Mouse (Mus musculus) liver, embryonic 13.5 days (tissue): ENCODE data around the gene Azi2. TPM values are rescaled to one million over a fixed set of nuclear protein-coding genes. Genes with fewer than 3 reads are reported as not detected.

Experiments used
- ATAC-seq: fragments of 200-750 bp; cut with Nextera tagmentation; 2 replicates; pipeline ENCODE4 v1.8.0; 2017; ENCODE audit warnings: low read depth, mild to moderate bottlenecking, moderate number of reproducible peaks, moderate library complexity
- DNase-seq: peaks from one replicate; pipeline ENCODE4 v3.0.0; 2022
- H3K27ac ChIP-seq: fragments of 300-500 bp; sonication (generic); 2 replicates; pipeline ENCODE4 v1.5.1; 2015; ENCODE audit warnings: moderate library complexity, mild to moderate bottlenecking, inconsistent platforms
- H3K27me3 ChIP-seq: fragments of 300-500 bp; sonication (generic); 2 replicates; pipeline ENCODE4 v1.6.1; 2015; ENCODE audit warnings: mild to moderate bottlenecking, inconsistent platforms
- H3K36me3 ChIP-seq: fragments of 300-500 bp; sonication (generic); 2 replicates; pipeline ENCODE4 v1.6.1; 2015; ENCODE audit warnings: mild to moderate bottlenecking, inconsistent platforms
- H3K4me1 ChIP-seq: fragments of 300-500 bp; sonication (generic); replicated peaks from 2 replicates; pipeline ENCODE4 v1.6.1; 2015; ENCODE audit warnings: inconsistent platforms
- H3K4me2 ChIP-seq: fragments of 300-500 bp; sonication (generic); 2 replicates; pipeline ENCODE4 v1.6.1; 2015; ENCODE audit warnings: inconsistent platforms, mild to moderate bottlenecking, moderate library complexity
- H3K4me3 ChIP-seq: fragments of 300-500 bp; sonication (generic); replicated peaks from 2 replicates; pipeline ENCODE4 v1.5.1; 2015; ENCODE audit warnings: mild to moderate bottlenecking, inconsistent platforms
- H3K9ac ChIP-seq: fragments of 300-500 bp; sonication (generic); 2 replicates; pipeline ENCODE4 v1.6.1; 2015; ENCODE audit warnings: mild to moderate bottlenecking, inconsistent platforms
- H3K9me3 ChIP-seq: fragments of 300-500 bp; sonication (generic); replicated peaks from 2 replicates; pipeline ENCODE4 v1.6.1; 2016; ENCODE audit warnings: inconsistent platforms
- WGBS: fragments of 180-500 bp; shearing (Covaris S2); methylation state at CpG from one replicate; pipeline ENCODE4 v1.1.7; 2015; ENCODE audit not compliant: insufficient replicate concordance; 5-methylcytosine and 5-hydroxymethylcytosine counted together
- polyA plus RNA-seq: library from polyadenylated mRNA; unstranded; fragments of >200 nt; fragmentation: Nextera tagmentation; extraction: Ambion mirVana; gene quantifications from 2 replicates; pipeline ENCODE4 v1.2.1, GENCODE M21; 2015

Gene Azi2
- polyA plus RNA-seq, 1 experiment from 2014 or later, result 38.9 TPM

DNA sequence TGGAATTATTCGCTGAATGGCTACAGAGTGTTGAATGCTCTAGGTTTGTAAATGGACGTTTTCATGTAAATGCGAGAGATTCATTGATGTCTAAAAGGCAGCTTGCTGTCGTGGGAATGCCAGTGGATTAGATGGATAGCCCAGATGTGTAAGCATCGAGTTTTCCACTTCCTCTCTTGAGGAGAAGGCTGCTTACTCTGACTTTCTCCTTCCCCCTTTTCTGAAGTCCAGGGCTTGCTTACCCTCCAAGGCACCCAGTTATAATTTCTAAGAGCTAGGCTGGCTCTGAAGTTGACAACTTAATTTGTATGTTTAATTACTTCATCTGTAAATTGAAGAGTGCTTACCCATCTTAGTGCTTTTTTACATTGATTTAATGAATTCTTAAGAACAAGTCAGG, 1.3 kb downstream of the Azi2 start:
- Histone ChIP-seq H3K9me3 (no peaks in the 10 kb centered on the region), H3K9ac (peak overlapping the region; percentile 89), H3K27ac (peak overlapping the region; percentile 93), H3K27me3 (no peaks in the 10 kb centered on the region), H3K4me2 (peak overlapping the region; percentile 78), H3K4me1 (peaks cover 27% of the 10 kb centered on the region), H3K36me3 (0 out of 2 replicates have a peak, but pooled peaks cover 6% of the 10 kb centered on the region), H3K4me3 (peak overlapping the region; percentile 82)
- 19% methylated on average over 5 of the region's 5 CpGs for WGBS
- ATAC-seq, result no peak
- no peak for DNase-seq

DNA sequence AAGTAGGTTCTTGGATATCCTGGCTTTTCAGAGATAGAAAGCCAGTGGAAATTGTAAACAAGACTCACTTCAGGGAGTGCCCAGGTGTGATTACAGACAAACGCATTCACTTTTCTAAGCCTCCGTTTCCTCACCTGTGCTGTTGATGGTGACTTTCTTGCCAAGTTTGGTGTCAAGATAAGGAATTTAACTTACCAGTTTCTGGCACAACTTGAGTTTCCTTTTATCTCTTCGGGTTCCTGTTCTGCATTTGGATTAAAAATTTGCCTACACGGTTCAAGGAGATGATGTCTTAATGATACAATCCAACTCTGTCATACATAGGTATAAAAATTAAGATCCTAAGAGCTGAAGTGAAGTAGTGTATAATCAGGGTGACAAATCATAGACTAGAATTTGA, 2.4 kb downstream of the Azi2 start:
- DNase-seq (no peak), ATAC-seq (no peak)
- Histone ChIP-seq H3K9ac (no peak overlapping the region), H3K4me3 (no peak overlapping the region), H3K27me3 (no peaks in the 10 kb centered on the region), H3K27ac (no peak overlapping the region), H3K4me2 (peak overlapping the region; percentile 78), H3K4me1 (peaks cover 27% of the 10 kb centered on the region), H3K9me3 (no peaks in the 10 kb centered on the region), H3K36me3 (peaks cover 11% of the 10 kb centered on the region; the same call in 1 of the 2 replicates)
- 66% methylated on average over 4 of the region's 4 CpGs for WGBS

DNA sequence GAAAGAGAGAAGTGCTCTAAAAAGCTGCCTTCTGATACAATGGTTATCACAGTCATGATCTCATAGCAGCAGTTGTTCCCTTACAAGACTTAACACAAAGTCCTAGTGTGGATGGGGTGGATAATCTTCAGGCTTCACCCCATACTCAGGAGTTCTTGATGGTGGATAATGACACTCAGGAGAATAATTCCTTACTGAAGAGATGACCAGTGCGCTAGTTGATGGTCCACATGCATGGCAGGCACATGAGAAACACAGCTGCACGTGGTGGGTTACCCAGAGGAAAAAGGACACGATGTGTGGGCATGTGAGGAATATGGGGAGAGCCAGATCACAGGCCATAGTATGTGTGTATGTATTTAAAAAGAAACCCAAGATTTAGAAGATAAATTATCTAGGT, 3.3 kb downstream of the Azi2 start:
- 79% methylated on average over 3 of the region's 3 CpGs for WGBS
- DNase-seq, result no peak
- Histone ChIP-seq H3K4me2 (no peak overlapping the region), H3K9ac (no peak overlapping the region), H3K4me3 (no peak overlapping the region), H3K4me1 (peaks cover 27% of the 10 kb centered on the region), H3K27ac (no peak overlapping the region), H3K9me3 (no peaks in the 10 kb centered on the region), H3K36me3 (peaks cover 15% of the 10 kb centered on the region), H3K27me3 (no peaks in the 10 kb centered on the region)
- ATAC-seq, result no peak

- ATAC-seq, result no peak
- 74% methylated on average over 1 of the region's 1 CpGs for WGBS
Measured at GRCm38 (mm10) chr9:118045011-118045533, 4.8 kb downstream of the Azi2 start.

GRCm38 (mm10) chr9:118053286-118053685, 13.0 kb downstream of the Azi2 start:
- no peak overlapping the region for H3K4me2 ChIP-seq
- WGBS, result 43% methylated on average over 1 of the region's 1 CpGs
- H3K36me3 ChIP-seq, result peaks cover 46% of the 10 kb centered on the region
- H3K27ac ChIP-seq, result no peak overlapping the region
- ATAC-seq (no peak), DNase-seq (no peak)
- H3K4me1 ChIP-seq, result no peaks in the 10 kb centered on the region
- H3K9me3 ChIP-seq, result no peaks in the 10 kb centered on the region
- no peaks in the 10 kb centered on the region for H3K27me3 ChIP-seq
- no peak overlapping the region for H3K4me3 ChIP-seq
- H3K9ac ChIP-seq, result no peak overlapping the region

More at GRCm38 (mm10) chr9:118045011-118045533, 4.8 kb downstream of the Azi2 start:
- no peak for DNase-seq
- no peak overlapping the region for H3K4me3 ChIP-seq
- H3K9ac ChIP-seq, result no peak overlapping the region
- peaks cover 19% of the 10 kb centered on the region for H3K36me3 ChIP-seq
- peaks cover 25% of the 10 kb centered on the region for H3K4me1 ChIP-seq
- H3K9me3 ChIP-seq, result no peaks in the 10 kb centered on the region
- H3K27ac ChIP-seq, result no peak overlapping the region
- no peaks in the 10 kb centered on the region for H3K27me3 ChIP-seq
- no peak overlapping the region for H3K4me2 ChIP-seq

DNA sequence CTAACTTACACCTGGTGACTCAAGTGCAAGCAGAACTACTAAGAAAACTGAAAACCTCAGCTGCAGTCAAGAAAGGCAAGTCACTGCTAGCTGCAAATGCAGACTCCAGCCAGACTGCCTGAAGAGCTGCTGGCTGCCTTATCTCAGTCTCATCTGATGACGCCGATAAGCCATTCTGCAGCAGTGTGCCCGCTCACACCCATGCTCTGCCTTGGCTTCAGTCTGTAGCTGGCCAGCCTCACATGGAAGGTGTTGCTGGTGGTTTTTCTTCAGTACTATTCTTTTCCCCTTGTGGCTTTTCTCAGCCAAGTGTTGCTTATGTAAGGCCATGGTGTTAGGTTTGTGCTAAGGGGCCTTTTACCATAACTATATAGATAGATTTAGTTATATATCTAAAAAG, 18.8 kb downstream of the Azi2 start:
- Histone ChIP-seq H3K9me3 (no peaks in the 10 kb centered on the region), H3K27ac (no peak overlapping the region), H3K9ac (no peak overlapping the region), H3K27me3 (no peaks in the 10 kb centered on the region), H3K4me1 (no peaks in the 10 kb centered on the region), H3K4me3 (no peak overlapping the region), H3K36me3 (peaks cover 42% of the 10 kb centered on the region), H3K4me2 (no peak overlapping the region)
- ATAC-seq (no peak), DNase-seq (no peak)
- 74% methylated on average over 3 of the region's 3 CpGs for whole genome bisulfite sequencing

DNA sequence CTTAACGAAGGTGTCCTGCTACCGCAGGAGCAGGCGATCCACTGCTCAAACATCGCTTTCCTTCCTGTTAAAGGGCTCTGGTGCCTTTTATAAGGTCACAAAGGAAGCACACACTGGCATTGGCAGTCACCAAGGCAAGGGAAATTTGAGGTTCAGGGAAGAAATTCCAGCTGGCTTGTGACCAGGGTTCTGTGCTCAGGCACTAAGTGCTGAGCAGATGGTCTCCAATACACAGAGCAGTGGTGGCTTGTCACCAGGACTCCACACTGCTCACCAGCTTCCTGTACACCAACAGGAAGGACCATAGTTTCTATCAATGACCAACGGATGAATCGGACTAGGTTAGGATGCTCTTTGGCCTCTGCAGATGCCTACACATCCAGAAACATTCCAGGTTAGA, 30.1 kb downstream of the Azi2 start:
- peaks cover 29% of the 10 kb centered on the region for H3K4me1 ChIP-seq
- no peak overlapping the region for H3K4me3 ChIP-seq
- no peak overlapping the region for H3K9ac ChIP-seq
- DNase-seq (no peak), ATAC-seq (no peak)
- no peaks in the 10 kb centered on the region for H3K9me3 ChIP-seq
- H3K27me3 ChIP-seq, result no peaks in the 10 kb centered on the region
- peaks cover 27% of the 10 kb centered on the region for H3K36me3 ChIP-seq
- no peak overlapping the region for H3K4me2 ChIP-seq
- WGBS, result 89% methylated on average over 6 of the region's 6 CpGs
- H3K27ac ChIP-seq, result no peak overlapping the region

GRCm38 (mm10) chr9:118071337-118071736, 31.0 kb downstream of the Azi2 start:
- 0 out of 2 replicates have a peak overlapping the region, but pooled peaks have one; percentile 53 for H3K4me2 ChIP-seq
- no peaks in the 10 kb centered on the region for H3K27me3 ChIP-seq
- H3K4me1 ChIP-seq, result peaks cover 29% of the 10 kb centered on the region
- no peak overlapping the region for H3K4me3 ChIP-seq
- WGBS, result 53% methylated on average over 3 of the region's 3 CpGs
- H3K9me3 ChIP-seq, result no peaks in the 10 kb centered on the region
- H3K36me3 ChIP-seq, result peaks cover 24% of the 10 kb centered on the region
- no peak overlapping the region for H3K27ac ChIP-seq
- no peak for ATAC-seq
- no peak for DNase-seq
- no peak overlapping the region for H3K9ac ChIP-seq

DNA sequence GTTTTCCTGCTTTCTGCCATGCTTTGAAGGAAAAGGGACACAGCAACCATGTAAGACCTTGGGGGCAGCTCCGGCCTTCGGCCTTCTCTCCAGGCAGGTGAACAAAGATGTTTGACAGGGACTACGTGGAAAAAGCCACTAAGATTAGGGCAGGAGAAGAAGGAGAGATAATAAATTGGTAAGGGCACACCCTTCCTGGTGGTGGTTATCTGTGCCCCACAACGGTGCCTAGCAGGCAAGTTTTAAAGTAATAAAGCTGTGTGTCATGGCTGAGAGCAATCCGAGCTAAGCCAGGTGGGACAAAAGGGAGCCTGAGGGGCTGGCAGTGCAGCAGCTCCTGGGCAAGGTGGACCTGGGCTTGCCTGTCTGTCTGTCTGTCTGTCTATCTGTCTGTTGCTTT, 31.8 kb downstream of the Azi2 start:
- Histone ChIP-seq H3K36me3 (peaks cover 24% of the 10 kb centered on the region), H3K4me2 (peak overlapping the region; percentile 53), H3K27ac (no peak overlapping the region; the same call in 1 of the 2 replicates), H3K9me3 (no peaks in the 10 kb centered on the region), H3K27me3 (no peaks in the 10 kb centered on the region), H3K4me3 (no peak overlapping the region), H3K9ac (peak overlapping the region; percentile 26; the same call in 1 of the 2 replicates), H3K4me1 (peaks cover 29% of the 10 kb centered on the region)
- 20% methylated on average over 5 of the region's 5 CpGs for WGBS
- peak; percentile 98 for ATAC-seq
- peak; percentile 57 for DNase-seq

GRCm38 (mm10) chr9:118073358-118073757, 33.1 kb downstream of the Azi2 start:
- Histone ChIP-seq H3K4me3 (no peak overlapping the region), H3K9me3 (no peaks in the 10 kb centered on the region), H3K36me3 (peaks cover 20% of the 10 kb centered on the region), H3K27ac (no peak overlapping the region), H3K4me2 (no peak overlapping the region), H3K9ac (no peak overlapping the region), H3K27me3 (no peaks in the 10 kb centered on the region), H3K4me1 (peaks cover 29% of the 10 kb centered on the region)
- no peak for DNase-seq
- no peak for ATAC-seq
- WGBS, result 82% methylated on average over 3 of the region's 3 CpGs

DNA sequence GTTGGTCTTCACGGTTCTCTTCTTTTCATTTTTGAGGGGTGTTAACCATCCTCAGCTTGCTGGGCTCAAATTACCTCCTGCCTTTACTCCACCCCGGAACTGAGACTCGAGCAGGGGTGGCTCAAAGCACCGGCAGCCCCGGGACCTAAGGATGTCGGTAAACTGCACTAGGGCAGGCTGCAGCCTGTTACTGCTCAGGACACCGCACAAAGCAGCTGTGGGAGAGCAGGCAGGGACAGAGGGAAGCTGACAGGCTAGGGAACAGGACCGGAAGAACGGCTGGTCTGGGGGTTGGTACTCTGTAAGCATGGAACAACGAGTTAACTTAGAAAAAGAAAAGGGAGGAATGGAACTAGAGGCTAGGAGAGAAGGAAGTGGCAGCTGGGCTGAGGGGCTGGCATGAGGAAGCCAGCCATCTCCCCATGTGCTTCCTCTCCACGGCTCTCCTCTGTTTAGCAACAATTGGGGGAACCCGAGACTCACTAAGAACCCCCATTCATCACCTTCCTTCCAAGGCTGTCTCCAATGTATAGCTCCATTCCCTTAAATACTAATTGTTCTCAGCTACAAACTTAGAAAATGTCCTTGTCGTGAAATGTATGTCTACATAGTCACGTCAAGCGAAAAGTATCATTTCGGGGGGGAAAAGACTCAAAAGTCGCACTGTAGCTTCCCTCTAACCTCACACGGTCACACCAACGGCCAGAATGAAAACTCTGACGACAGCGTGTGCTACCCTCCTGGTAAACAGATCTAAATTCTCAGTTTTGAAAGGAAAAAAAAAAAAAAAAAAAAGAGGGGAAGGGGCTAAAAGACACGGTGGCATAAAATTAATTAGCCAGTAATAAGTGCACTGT, 42.5 kb downstream of the Azi2 start:
- H3K36me3 ChIP-seq, result no peaks in the 10 kb centered on the region
- H3K9me3 ChIP-seq, result no peaks in the 10 kb centered on the region
- 18% methylated on average over 22 of the region's 22 CpGs for WGBS
- H3K27me3 ChIP-seq, result no peaks in the 10 kb centered on the region
- peak overlapping the region; percentile 47 for H3K4me3 ChIP-seq
- DNase-seq (no peak), ATAC-seq (peak; percentile 66)
- H3K27ac ChIP-seq, result no peak overlapping the region
- H3K4me2 ChIP-seq, result peak overlapping the region; percentile 64
- H3K4me1 ChIP-seq, result peaks cover 5% of the 10 kb centered on the region; the same call in 1 of the 2 replicates
- H3K9ac ChIP-seq, result peak overlapping the region; percentile 54
